Mouse (Mus musculus): ENCODE data around the gene Atxn7l3.

Gene Atxn7l3

GRCm38 (mm10) chr11:102296491-102297472 is at the start of gene Atxn7l3:
Gene Atxn7l3 (minus strand): TSS chr11:102296631.
- peak; percentile 99 for DNase-seq

GRCm38 (mm10) chr11:102344458-102344857 is 48.0 kb upstream of the Atxn7l3 start:
- no peak for DNase-seq

DNA sequence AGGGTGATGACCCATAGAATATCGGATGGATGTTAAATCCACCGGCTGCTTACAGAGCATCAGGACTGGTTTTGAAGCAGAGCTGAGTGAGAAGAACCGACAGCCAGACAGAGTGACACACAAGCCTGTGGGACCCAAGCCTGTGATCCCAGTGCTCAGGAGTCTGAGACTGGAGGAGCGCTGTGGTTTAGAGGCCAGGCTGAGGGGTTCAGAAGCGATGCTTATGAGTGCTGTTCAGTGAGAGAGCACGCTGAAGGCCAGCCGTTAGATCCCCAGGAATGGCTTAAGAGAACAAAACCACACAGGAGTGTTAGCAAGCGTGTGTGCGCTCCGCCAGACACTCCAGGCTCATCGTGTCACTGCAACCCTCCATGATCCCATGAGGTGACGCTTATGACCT is 46.3 kb upstream of the Atxn7l3 start:
- DNase-seq: no peak

- DNase-seq: no peak
Measured at GRCm38 (mm10) chr11:102341101-102341500, 44.7 kb upstream of the Atxn7l3 start.

- DNase-seq: no peak
Measured at GRCm38 (mm10) chr11:102339624-102340023, 43.2 kb upstream of the Atxn7l3 start.

GRCm38 (mm10) chr11:102339195-102339594 is 42.8 kb upstream of the Atxn7l3 start:
- peak; percentile 22 for DNase-seq

DNA sequence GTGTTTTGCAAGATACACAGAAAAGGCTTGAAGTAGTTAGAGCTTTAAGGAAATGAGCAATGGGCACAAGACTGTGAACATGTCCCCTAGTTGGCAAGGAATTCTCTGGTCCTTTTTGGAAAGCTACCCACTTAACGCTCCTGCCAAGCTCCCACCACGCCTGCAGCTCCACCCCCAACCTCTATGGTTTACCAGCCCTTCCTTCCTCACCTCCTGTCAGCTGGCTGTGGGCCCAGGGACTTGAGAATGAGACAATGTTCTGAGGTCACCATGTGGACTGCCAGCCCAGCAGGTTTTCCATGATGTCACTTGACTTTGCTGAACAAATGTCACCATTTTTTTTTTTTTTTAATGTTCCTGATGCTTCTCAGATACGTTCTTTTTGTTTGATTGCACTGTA is 42.1 kb upstream of the Atxn7l3 start:
- peak; percentile 38 for DNase-seq

GRCm38 (mm10) chr11:102337921-102338320 is 41.5 kb upstream of the Atxn7l3 start:
- DNase-seq: no peak

DNA sequence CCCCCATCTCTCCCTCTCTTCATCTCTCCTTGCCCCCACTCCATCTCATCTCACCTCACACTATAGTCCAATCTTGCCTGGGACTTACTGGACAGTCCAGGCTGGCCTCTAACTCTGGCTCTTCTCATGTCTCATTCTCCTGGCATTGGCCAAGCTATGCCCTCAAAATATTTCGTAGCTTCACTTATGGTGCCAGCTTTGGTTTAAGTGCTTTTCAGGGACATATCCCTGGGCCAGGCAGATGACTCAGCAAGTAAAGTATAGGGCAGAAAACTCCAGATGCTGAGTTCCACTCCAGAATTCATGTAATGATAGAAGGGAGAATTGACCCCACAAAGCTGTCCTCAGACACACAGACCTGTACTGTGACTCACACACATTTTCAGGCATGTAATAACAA is 39.8 kb upstream of the Atxn7l3 start:
- DNase-seq: no peak

- no peak for DNase-seq
Measured at GRCm38 (mm10) chr11:102334973-102335700, 38.7 kb upstream of the Atxn7l3 start.

GRCm38 (mm10) chr11:102334010-102334409 is 37.6 kb upstream of the Atxn7l3 start:
- DNase-seq: no peak

DNA sequence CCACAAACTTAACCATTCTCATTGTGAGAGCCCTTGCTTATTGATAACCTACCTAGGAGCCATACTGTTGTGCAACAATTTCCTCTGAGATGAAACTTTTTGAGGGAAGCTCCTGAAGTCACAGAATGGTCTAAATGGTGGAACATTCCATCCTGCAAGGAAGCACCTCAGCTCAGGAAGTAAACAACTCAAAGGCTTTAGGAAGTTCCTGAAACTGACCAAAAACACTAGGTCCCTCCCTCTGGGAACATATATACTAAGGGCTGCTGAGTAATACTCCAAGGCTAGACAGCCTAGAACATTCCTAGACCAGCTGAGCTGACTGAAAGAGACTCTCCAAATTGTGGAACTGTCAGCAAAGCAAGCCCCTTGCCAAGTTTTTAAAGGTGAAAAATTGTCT is 36.6 kb upstream of the Atxn7l3 start:
- no peak for DNase-seq

DNA sequence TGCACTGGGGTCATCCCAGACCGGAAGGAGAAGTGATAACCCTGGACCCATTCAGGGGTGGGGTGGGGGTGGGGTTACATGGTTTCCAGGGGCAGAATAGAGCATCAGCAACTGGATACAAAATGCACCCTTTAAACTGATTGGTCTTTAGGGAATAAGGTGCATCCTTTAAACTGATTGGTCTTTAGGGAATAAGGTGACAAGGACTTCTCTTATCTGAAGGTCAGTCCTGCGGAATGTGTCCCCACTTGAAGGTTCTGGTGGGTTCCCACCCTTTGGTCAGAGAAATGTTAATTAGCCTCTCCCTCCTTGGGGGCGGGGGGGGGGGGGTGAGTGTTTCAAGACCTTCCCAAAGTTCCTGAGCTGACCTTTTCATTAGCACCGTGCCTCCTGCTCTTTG is 35.4 kb upstream of the Atxn7l3 start:
- DNase-seq: no peak

DNA sequence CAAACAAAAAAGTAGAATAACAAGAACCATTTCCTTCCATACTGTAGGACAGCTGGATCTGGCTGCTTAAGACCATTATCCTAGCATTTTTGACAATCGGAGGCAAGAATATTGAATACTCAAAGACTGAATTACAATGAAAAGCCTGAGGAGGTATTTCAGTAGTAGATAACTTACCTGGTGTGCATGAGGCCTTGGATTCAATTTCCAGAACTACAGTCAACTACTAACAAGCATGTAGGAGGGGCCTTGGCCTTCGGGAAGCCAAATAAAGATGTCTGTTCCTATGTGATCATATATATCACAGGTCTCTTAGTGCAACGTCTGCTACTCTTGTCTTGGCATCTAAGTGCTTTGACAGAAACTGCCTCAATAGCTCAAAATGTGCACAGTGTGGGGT is 33.6 kb upstream of the Atxn7l3 start:
- DNase-seq: no peak

DNA sequence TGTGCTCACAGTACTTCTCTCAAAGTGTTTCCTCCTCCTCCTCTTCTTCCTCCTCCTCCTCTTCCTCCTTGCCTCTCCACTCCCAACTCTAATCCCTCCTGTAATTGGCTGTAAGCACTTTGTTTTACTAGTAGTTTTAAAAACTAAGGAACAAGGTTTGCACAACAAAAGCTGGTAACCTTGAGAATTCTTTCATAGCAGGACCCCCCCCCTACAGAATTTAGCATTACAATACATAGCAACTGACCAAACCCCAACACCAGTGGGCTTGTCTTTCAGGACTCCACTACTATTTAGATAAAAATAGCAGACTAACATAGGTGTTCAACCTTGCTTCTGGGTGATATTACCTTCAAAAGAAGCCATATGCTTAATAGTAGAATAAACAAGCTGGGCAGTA is 33.1 kb upstream of the Atxn7l3 start:
- no peak for DNase-seq

- DNase-seq: no peak
Measured at GRCm38 (mm10) chr11:102327839-102328238, 31.4 kb upstream of the Atxn7l3 start.

DNA sequence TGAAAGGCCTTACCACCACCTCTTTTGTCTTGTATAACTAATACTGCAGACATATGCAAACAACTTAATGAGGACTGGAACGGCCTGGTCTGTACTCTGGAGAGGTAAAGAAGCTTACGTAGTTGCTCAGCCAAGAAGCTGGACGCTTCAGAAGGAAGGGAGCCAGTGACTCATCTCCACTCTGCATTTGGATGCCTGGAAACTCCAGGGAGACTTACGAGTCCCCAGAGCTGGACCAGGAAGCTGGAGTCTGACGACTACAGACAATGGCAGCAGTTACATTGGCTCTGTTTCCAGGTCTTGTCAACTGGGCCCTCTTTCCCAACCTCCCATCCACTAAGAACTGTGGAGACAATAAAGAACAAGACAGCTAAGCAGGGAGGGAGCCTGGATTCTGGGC is 30.8 kb upstream of the Atxn7l3 start:
- DNase-seq: no peak

DNA sequence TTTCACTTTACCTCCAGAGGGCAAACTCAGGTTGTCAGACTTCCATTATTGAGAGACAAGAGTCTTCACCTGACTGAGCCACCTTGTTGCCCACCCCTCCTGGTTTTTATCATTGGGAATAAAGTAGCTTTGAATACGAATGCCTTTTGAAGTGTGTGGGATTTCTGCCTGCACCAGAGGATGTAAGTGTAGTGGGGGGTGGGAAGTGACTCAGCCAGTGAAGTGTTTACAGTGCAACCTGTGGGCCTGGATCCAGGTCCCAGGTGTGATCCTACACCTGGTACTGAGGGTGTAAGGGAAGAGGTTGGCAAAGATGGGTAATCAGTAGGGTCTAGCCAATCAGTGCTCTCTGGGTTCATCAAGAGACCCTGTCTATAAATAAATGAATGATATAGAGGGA is 27.1 kb upstream of the Atxn7l3 start:
- no peak for DNase-seq

DNA sequence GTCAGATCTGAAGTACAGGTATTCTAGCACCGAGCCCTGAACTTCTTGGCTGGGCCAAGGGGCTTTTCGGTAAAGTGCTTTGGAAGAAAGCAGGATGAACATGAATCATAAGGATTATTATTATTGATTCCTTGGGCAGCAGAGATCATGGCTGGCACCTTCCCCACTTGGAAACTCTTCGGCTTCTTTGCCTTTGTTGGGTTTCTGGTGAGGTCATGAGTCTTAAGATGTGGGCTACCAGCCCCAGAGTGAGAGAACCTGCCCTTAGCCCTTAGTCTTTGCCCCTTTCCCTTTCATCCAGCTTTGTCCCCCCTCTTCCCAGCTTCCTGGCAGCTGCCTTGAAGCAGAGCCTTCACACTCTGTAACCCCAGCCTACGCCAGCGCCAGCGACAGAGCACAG is 25.5 kb upstream of the Atxn7l3 start:
- no peak for DNase-seq

- peak; percentile 69 for DNase-seq
Measured at GRCm38 (mm10) chr11:102320686-102321005, 24.2 kb upstream of the Atxn7l3 start.

- DNase-seq: peak; percentile 90
Measured at GRCm38 (mm10) chr11:102319941-102320685, 23.7 kb upstream of the Atxn7l3 start.

DNA sequence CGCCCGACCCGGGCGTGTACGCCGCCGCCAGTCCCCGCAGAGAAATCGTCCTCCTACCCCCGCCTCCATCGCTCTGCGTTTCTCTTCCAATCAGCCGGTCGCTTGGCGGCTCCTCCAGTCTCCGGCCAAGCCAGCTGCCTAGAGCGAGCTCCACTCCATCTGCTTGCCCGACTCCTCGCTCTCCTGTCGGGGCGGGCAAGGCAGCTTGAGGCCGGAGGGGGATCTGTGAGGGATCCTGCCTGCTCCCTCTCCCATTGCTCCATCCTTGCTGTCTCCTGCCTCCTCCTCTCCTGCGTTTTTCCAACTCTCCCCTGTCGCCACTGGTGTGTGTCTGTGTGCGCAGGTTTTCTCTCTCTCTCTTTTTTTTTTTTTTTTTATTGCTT is 23.0 kb upstream of the Atxn7l3 start, which contains the start of gene Ubtf:
Gene Ubtf, minus strand, starts transcription at position 333 of the 383 bp plus-strand sequence.
- peak; percentile 84 for DNase-seq
